Mouse (Mus musculus) forebrain, embryonic 16.5 days (tissue): ENCODE measurements around the gene Tns1. TPM values are rescaled to one million over a fixed set of nuclear protein-coding genes. Genes with fewer than 3 reads are reported as not detected.

Source experiments
- ATAC-seq: fragments of 200-750 bp; cut with Nextera tagmentation; 2 replicates; pipeline ENCODE4 v1.8.0; 2017; ENCODE audit warnings: mild to moderate bottlenecking, moderate library complexity
- H3K27ac ChIP-seq: fragments of 300-500 bp; sonication (generic); 2 replicates; pipeline ENCODE4 v1.5.1; 2014; ENCODE audit warnings: low read length, control low read depth
- H3K27me3 ChIP-seq: fragments of 300-500 bp; sonication (generic); replicated peaks from 2 replicates; pipeline ENCODE4 v1.6.1; 2014; ENCODE audit warnings: low read length; ENCODE audit not compliant: control insufficient read depth, insufficient read depth
- H3K36me3 ChIP-seq: fragments of 300-500 bp; sonication (generic); 2 replicates; pipeline ENCODE4 v1.6.1; 2014; ENCODE audit not compliant: control insufficient read depth, insufficient read depth
- H3K4me1 ChIP-seq: fragments of 300-500 bp; sonication (generic); replicated peaks from 2 replicates; pipeline ENCODE4 v1.6.1; 2014; ENCODE audit warnings: low read length; ENCODE audit not compliant: control insufficient read depth, insufficient read depth
- H3K4me2 ChIP-seq: fragments of 300-500 bp; sonication (generic); 2 replicates; pipeline ENCODE4 v1.6.1; 2014; ENCODE audit warnings: mild to moderate bottlenecking, low read length, control low read depth
- H3K4me3 ChIP-seq: fragments of 300-500 bp; sonication (generic); replicated peaks from 2 replicates; pipeline ENCODE4 v1.5.1; 2014; ENCODE audit warnings: mild to moderate bottlenecking, low read length, control low read depth
- H3K9ac ChIP-seq: fragments of 300-500 bp; sonication (generic); replicated peaks from 2 replicates; pipeline ENCODE4 v1.6.1; 2014; ENCODE audit warnings: low read depth, low read length, control low read depth
- H3K9me3 ChIP-seq: fragments of 300-500 bp; sonication (generic); 2 replicates; pipeline ENCODE4 v1.6.1; 2016; ENCODE audit warnings: low read length; ENCODE audit not compliant: control insufficient read depth
- WGBS: fragments of 180-500 bp; shearing (Covaris S2); extraction: QIAGEN DNeasy Blood & Tissue Kit; methylation state at CpG from one replicate; pipeline ENCODE4 v1.1.7; 2014; 5-methylcytosine and 5-hydroxymethylcytosine counted together
- polyA plus RNA-seq: library from polyadenylated mRNA; unstranded; fragments of >200 nt; fragmentation: Nextera tagmentation; extraction: Ambion mirVana; gene quantifications from 2 replicates; pipeline ENCODE4 v1.2.1, GENCODE M21; 2015

Gene Tns1
- polyA plus RNA-seq, 1 experiment from 2014 or later: 10.7 TPM

DNA sequence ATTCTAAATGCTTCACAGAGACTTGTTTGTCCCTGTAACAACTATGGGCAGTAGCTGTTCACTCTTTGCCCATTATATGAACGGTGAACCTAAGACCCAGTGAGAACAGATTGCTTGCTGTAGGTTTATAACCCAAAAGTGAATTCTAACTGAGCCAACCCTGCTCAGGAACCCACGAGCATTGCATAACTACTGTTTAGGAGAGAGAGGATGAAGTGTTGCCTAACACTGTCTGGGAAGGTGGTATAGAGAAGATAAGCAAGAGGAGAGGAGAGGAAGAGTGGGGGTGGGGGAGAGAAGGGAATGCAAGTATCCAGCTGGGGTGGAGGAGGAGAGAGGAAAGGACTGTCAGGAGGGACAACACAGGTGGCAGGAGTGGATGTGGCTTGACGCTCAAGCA is 26.8 kb upstream of the Tns1 start:
- no peak overlapping the region for H3K4me2 ChIP-seq
- H3K36me3 ChIP-seq: no peaks in the 10 kb centered on the region
- no peak overlapping the region for H3K4me3 ChIP-seq
- ATAC-seq: no peak
- H3K27ac ChIP-seq: no peak overlapping the region
- no peaks in the 10 kb centered on the region for H3K4me1 ChIP-seq
- H3K27me3 ChIP-seq: no peaks in the 10 kb centered on the region
- no peaks in the 10 kb centered on the region for H3K9me3 ChIP-seq
- 84% methylated on average over 3 of the region's 3 CpGs for WGBS
- H3K9ac ChIP-seq: no peak overlapping the region

DNA sequence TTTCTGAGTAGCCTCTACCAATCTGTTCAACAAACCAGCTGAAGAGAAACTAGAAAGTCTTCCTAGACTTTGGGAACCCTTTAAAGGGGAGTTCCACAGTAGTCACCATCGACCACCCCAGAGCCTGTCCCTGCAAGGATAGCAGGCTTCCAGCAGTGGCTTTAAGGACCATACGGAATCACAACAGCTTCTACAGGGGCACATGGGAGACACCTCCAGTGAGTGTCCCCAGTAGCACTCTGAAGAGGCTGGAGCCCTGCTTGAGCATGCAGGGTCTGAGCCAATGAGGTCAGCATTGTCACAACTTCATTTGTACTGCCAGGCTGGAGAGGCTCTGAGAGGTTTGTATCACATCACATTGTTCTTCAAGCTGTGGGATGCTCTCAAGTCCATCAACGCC is 25.9 kb upstream of the Tns1 start:
- Histone ChIP-seq H3K4me1 (no peaks in the 10 kb centered on the region), H3K9ac (no peak overlapping the region), H3K27me3 (no peaks in the 10 kb centered on the region), H3K9me3 (no peaks in the 10 kb centered on the region), H3K36me3 (no peaks in the 10 kb centered on the region), H3K4me2 (no peak overlapping the region), H3K4me3 (no peak overlapping the region), H3K27ac (no peak overlapping the region)
- ATAC-seq: no peak
- WGBS: 78% methylated on average over 3 of the region's 3 CpGs

DNA sequence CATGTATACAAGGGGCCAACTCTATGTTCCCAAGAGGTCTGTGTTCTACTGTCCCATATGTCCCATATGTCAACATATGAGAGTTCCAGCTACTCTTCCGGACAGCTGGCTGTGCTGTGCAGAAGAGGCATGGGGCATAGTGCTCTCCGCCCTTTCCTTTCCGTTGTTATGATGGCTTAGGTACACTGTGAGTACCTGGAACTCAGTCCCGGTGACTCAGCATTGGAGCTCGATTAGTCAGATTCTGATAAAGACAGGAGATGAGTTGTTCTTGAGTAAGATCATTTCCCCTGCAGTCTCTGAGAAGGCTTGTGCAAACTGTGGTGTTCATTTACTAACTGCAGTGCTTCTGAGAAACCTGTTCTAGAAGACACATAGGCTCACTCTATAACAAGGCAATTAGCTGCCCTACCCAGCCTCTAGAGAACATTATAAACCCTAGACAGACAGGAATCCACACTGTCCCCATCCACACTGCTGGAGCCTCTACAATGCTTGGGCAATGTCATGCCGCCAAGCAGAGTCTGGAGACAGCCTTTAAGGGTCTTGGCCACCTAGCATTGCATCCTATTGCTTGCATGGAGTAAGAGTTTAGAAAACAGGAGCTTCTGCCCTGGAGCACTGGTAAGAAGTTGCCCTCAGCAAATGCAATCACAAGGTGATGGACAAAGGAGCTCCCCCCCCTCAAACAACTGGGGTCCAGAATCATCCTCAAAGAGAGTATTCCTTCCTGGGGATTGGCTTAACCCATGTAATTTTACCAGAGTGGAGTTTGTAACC is 25.0 kb upstream of the Tns1 start:
- WGBS: 95% methylated on average over 6 of the region's 6 CpGs
- ATAC-seq: no peak
- Histone ChIP-seq H3K36me3 (no peaks in the 10 kb centered on the region), H3K9me3 (no peaks in the 10 kb centered on the region), H3K4me3 (no peak overlapping the region), H3K27ac (no peak overlapping the region), H3K4me1 (no peaks in the 10 kb centered on the region), H3K27me3 (no peaks in the 10 kb centered on the region), H3K4me2 (no peak overlapping the region), H3K9ac (no peak overlapping the region)

DNA sequence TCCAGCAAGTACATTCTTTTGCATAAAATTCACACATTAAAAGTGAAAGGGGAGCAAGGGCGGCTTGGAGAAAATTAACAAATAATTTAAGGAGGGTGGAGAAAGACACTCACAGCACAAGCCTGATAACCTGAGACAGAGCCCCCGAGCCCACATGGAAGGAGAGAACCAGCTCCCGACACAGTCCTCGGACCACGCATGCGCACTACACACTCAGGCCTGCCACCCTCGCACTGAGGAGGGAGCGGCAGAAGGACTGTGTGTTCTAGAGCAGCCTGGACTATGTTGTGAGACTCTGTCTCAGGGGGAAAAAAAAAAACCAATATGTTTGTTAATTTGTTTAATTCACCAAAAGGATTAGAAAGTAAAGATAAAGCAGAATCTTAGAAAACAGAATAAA is 17.5 kb upstream of the Tns1 start:
- Histone ChIP-seq H3K9me3 (no peaks in the 10 kb centered on the region), H3K9ac (no peak overlapping the region), H3K4me3 (no peak overlapping the region), H3K4me1 (no peaks in the 10 kb centered on the region), H3K27ac (no peak overlapping the region), H3K27me3 (no peaks in the 10 kb centered on the region), H3K4me2 (no peak overlapping the region), H3K36me3 (no peaks in the 10 kb centered on the region)
- no peak for ATAC-seq
- WGBS: 80% methylated on average over 8 of the region's 8 CpGs

DNA sequence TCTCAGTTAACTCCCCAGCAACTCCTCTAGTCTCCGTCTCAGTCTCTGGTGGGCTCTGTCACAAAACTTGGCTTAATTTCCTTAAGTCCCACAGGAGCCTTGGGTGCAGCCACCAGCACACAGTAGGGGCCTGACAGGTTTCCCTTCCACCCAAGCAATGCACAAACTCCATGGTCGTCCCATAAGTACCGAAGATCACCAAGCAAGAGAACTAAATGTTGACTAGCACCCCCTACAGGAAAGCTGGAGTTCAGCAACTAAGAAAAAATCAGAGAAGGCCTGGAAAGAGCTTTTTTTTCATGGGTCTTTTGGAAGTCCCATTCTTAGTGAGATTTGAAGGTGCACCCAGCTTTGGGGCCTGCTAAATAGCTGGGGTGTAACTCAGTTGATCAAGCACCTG is 15.2 kb upstream of the Tns1 start:
- 57% methylated on average over 3 of the region's 3 CpGs for WGBS
- Histone ChIP-seq H3K4me3 (no peak overlapping the region), H3K4me2 (no peak overlapping the region), H3K9ac (no peak overlapping the region), H3K4me1 (no peaks in the 10 kb centered on the region), H3K9me3 (no peaks in the 10 kb centered on the region), H3K27ac (no peak overlapping the region), H3K36me3 (no peaks in the 10 kb centered on the region), H3K27me3 (no peaks in the 10 kb centered on the region)
- no peak for ATAC-seq

DNA sequence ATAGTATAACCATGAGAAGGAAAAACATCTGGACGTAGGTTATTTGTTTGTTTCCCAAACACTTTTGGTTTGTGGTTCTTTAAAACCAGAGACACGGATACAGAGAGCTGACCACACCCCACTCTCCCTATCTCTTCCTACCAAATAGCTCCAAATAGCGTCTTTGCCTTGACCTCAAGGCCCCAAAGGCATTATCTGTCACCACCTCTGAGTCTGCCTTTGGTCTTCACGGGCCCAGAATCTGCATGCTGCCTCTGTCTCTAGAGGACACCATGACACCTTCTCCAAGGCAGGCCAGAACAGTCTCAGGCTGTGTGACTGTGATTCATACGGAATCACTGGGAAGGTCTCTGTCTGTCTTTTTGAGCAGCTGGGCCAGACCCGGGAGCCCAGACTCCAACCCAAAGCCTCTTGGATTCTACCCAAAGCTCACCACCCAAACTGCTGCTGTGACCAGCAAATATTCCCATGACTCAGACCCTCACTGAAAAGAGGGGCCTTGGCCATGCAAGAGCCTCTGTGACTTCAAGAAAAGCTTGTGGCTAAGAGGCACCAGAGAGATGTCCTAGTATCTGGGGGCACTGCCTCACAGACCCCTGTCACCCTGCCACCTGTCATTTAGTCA is 11.2 kb upstream of the Tns1 start:
- Histone ChIP-seq H3K4me1 (no peaks in the 10 kb centered on the region), H3K27me3 (no peaks in the 10 kb centered on the region), H3K27ac (no peak overlapping the region), H3K36me3 (no peaks in the 10 kb centered on the region), H3K4me3 (no peak overlapping the region), H3K9me3 (no peaks in the 10 kb centered on the region), H3K4me2 (no peak overlapping the region), H3K9ac (no peak overlapping the region)
- ATAC-seq: no peak
- 85% methylated on average over 6 of the region's 6 CpGs for WGBS

DNA sequence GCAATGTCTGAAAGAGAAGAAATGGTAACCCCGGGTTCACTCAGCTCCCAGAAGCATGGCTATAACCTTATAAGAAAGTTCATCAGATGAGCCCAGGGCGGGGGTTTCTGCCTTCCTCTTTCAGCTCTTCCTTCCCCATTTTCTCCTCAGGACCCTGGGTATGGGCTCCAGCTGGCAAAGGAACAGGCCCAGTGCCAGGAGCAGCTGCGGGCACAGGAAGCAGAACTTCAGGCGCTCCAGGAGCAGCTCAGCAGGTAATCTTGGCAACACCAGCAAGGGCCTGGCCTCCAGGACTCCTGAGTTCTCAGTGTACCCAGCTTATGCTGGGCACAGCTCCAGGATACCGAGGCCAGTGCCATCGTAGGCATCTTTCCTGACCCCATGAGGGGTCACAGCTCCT is 9.7 kb upstream of the Tns1 start:
- no peak overlapping the region for H3K27ac ChIP-seq
- no peaks in the 10 kb centered on the region for H3K9me3 ChIP-seq
- H3K36me3 ChIP-seq: no peaks in the 10 kb centered on the region
- H3K27me3 ChIP-seq: no peaks in the 10 kb centered on the region
- no peak for ATAC-seq
- no peak overlapping the region for H3K4me3 ChIP-seq
- H3K4me2 ChIP-seq: no peak overlapping the region
- WGBS: 78% methylated on average over 6 of the region's 6 CpGs
- H3K9ac ChIP-seq: no peak overlapping the region
- no peaks in the 10 kb centered on the region for H3K4me1 ChIP-seq

DNA sequence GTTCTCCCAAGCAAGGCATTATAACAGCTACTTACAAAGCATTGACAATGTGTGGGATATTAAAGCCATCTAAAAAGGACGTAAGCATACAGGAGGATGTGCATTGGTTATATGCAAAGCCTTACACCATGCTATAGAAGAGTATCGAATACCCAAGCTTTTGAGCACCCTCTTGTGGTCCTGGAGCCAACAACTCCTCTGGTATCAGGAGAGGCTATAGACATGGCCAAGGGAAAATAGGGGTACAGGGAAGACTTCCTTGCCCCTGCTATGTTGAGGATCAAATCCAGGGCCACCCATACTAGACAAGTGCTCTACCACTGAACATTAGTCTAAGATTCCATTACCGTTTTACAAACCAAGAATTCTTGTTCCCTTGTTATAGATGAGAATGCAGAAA is 7.8 kb upstream of the Tns1 start:
- no peaks in the 10 kb centered on the region for H3K27me3 ChIP-seq
- ATAC-seq: no peak
- no peak overlapping the region for H3K27ac ChIP-seq
- H3K9me3 ChIP-seq: no peaks in the 10 kb centered on the region
- H3K4me1 ChIP-seq: no peaks in the 10 kb centered on the region
- H3K9ac ChIP-seq: no peak overlapping the region
- H3K4me3 ChIP-seq: no peak overlapping the region
- no peaks in the 10 kb centered on the region for H3K36me3 ChIP-seq
- WGBS: 70% methylated on average over 3 of the region's 3 CpGs
- no peak overlapping the region for H3K4me2 ChIP-seq

DNA sequence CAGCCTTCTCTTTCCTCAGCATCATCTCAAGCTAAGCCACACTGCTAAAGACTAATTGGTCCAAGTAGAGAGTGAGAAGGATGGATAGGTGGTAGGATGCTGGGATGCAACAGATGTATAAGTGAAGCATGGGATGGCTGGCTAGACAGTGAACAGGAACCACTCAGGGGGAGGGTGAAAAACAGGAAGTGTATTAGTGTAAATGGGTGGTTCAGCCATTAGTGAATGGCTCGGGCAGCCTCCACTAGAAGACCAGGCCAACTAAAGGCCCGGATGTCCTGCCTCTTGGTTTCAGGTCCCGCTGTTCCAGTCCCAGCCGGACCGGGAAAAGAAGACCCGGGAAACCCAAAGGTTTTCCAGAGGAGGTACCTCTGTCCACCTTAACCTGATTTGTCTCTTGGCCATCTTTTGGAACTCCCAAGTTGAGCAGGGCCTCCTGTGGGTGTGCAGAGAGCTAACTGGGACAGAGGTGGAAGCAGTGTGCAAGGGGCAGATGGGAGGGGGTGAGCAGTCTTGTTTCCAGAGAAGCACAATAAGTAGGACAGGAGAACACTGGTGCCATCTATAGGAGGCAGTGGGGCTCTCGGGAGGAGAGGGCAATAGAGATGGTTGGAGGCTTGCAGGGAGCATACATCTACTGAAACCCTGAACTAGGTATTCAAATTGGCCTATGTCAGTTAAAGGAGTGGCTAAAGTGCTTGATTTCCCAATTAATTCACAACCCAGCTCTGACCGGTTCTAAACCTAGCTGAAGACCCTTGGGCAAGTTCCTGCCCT is 6.8 kb upstream of the Tns1 start:
- Histone ChIP-seq H3K4me2 (no peak overlapping the region), H3K36me3 (no peaks in the 10 kb centered on the region), H3K4me1 (no peaks in the 10 kb centered on the region), H3K27me3 (no peaks in the 10 kb centered on the region), H3K9me3 (no peaks in the 10 kb centered on the region), H3K27ac (no peak overlapping the region), H3K9ac (no peak overlapping the region), H3K4me3 (no peak overlapping the region)
- no peak for ATAC-seq
- WGBS: 89% methylated on average over 8 of the region's 8 CpGs
